Mouse (Mus musculus): ENCODE measurements at regions not wholly inside any gene's neighbourhood (a gene's known extent, or its start where the extent isn't known, plus 50 kb on each side); places are given as distances from the start of the nearest gene placed in this dataset.
A peak's percentile ranks its signal among the peaks of the same experiment; 100 is the strongest.

GRCm38 (mm10) chr5:35221451-35222305, 56.4 kb upstream of the Adra2c start:
- no peak for DNase-seq (ENCODE audit: low spot score in 2 of 2)

GRCm38 (mm10) chr5:35216271-35216670, 61.8 kb upstream of the Adra2c start:
- no peak for DNase-seq (ENCODE audit: low spot score in 2 of 2)

DNA sequence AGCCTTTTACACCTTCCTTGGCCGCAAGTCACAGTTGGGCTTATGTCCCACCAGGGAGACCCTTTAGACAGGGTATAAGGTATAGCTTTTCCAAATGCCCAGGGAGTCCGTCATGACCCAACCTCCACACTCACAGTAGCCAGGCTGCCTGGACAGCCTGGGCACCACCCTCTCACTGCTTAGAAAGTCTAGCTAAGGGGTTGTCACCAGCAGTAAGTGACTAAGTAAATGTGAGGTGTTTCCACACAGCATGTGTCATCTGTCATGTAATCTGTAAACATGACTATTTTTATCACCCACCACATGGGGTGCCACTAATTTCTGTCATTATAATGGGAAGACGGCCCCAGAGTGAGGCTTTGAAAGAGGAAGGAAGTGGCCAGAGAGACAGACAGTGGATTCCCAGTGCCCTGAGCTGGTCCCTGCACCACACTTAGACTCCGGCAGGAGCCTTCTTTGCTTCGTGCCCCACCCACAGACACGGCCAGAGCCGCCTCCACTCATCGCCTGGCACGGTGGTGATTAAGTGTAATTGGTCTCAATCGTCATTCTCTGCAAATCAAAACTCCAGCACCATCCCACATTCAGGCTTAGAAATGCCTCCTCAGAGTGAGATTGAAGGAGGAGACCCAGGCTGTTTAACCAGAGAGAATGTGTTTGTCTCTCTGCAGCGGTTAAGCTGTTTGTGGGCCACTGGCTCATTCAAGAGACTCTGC, 62.5 kb upstream of the Adra2c start:
- DNase-seq (ENCODE audit: low spot score in 2 of 2) = no peak

GRCm38 (mm10) chr5:35215007-35215406, 63.1 kb upstream of the Adra2c start:
- DNase-seq (ENCODE audit: low spot score in 2 of 2) = no peak

GRCm38 (mm10) chr5:35209348-35209747, 68.8 kb upstream of the Adra2c start:
- no peak for DNase-seq (ENCODE audit: low spot score in 2 of 2)

- no peak for DNase-seq (ENCODE audit: low spot score in 2 of 2)
Measured at GRCm38 (mm10) chr5:35204049-35204448, 74.1 kb upstream of the Adra2c start.

GRCm38 (mm10) chr5:35198468-35198867, 79.7 kb upstream of the Adra2c start:
- no peak for DNase-seq (ENCODE audit: low spot score in 2 of 2)

DNA sequence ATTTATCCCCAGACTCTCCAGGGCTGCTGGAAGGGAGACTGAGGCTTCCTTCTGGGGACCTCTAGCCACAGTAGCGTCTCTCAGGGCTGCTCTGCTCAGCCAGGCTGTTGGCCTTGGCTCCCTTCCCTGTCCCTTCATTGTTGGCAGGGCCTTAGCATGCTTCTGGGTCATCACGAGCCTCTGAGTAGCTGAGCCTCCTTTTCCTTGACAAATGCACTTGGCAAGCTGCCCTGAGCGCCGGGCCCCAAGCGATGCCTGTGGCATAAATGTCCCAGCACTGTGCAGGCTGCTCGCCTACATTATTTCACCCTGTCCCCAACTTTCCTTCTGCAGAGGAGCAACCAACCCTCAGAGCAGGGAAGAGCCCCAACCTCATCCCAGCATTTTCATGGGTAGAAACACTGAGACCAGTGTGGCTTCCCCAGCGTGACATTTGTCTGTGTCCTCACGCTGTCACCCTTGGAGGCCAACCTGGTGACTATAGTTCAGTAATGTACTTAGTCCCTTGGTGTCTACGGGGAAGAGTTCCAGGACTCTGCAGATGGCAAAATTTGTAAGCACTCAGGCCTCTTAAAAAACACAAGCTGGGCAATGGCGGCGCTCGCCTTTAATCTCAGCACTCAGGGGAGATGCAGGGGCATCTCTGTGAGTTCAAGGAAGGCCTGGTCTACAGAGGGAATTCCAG, 83.7 kb upstream of the Lrpap1 start:
- peak; percentile 26 to 49 for DNase-seq (ENCODE audit: low spot score in 2 of 2)

GRCm38 (mm10) chr5:35185826-35186225, 80.3 kb upstream of the Lrpap1 start:
- no peak for DNase-seq (ENCODE audit: low spot score in 2 of 2)

DNA sequence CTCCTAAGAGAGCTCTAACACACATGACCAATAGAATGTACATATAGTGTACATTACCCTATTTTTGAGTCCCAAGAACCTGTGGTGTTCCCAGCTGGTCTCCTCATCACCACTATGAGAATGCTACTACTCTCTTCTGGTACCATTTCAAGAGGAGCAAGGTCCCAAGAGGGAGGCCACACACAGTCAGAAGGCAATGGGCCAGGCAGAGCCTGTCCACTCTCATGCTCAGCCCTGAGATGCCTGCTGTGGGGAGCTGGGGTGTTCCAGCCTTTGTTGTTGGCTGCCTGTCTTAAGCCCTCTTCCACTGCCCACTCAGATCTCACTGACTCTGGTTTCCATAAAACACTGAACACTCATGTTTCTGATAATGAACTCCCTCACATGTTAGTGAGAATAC, 79.7 kb upstream of the Lrpap1 start:
- no peak for DNase-seq (ENCODE audit: low spot score in 2 of 2)

- DNase-seq (ENCODE audit: low spot score in 2 of 2) = no peak
Measured at GRCm38 (mm10) chr5:35183418-35183817, 77.9 kb upstream of the Lrpap1 start.

DNA sequence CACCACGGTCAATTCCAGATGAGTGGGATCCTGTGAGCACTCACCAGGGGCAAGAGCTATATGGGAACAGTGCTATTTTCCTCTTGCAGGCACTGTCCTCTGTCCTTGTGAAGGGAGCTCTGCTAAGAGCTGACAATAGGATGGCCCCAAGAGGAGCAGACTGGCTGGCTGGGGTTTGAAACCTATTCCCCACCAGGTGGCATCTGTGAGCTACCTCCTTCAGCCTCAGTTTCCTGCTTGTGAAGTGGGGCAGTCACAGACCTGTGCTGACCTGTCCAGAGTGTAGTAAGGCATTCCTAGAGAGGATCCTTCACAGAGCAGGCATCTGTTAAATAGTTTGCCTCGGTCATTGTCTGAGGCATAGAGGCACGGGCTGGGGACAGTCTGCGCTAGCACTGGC, 71.8 kb upstream of the Lrpap1 start:
- DNase-seq (ENCODE audit: low spot score in 2 of 2) = no peak

GRCm38 (mm10) chr5:35176112-35176848, 70.7 kb upstream of the Lrpap1 start:
- no peak for DNase-seq (ENCODE audit: low spot score in 2 of 2)

DNA sequence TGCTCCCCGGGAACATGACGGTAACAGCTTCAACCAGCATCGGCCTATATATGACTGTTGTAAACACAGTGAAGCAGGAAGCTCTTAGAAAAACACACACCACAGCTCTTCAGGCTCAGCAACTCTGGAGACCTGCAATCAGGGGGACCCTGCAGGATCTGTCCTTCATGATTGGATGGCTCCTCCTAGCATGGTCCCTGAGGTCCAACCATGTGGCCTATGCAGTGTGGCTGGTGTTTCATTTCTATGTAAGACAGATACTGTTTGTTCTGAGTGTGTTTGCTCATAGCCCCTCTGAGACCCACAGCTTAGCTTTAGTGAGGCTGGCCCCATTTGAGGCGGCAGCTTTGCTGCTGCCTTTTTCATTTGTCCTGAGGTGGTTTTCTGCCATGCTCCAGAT, 68.8 kb upstream of the Lrpap1 start:
- no peak for DNase-seq (ENCODE audit: low spot score in 2 of 2)

DNA sequence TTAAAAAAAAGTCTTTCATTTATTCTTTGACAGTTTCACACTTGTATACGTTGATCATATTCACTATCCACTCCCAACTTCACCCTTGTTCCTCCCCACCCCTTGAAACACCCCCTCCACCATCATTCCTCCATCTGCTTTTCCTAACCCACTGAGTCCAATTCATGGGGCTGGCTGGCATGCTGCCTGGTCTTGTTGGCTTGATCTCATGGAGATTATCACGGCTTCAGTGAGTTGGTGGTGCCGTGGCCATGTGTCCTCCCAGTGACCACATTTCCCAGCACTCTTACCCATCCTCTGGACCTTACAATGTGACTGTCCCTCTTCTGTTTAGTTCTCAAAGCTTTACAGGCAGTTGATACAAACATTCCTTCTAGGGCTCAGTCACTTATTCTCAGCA, 65.8 kb upstream of the Lrpap1 start:
- no peak for DNase-seq (ENCODE audit: low spot score in 2 of 2)

GRCm38 (mm10) chr5:35170369-35171130, 65.0 kb upstream of the Lrpap1 start:
- DNase-seq (ENCODE audit: low spot score in 2 of 2) = no peak

- no peak for DNase-seq (ENCODE audit: low spot score in 2 of 2)
Measured at GRCm38 (mm10) chr5:35169614-35170293, 64.2 kb upstream of the Lrpap1 start.

DNA sequence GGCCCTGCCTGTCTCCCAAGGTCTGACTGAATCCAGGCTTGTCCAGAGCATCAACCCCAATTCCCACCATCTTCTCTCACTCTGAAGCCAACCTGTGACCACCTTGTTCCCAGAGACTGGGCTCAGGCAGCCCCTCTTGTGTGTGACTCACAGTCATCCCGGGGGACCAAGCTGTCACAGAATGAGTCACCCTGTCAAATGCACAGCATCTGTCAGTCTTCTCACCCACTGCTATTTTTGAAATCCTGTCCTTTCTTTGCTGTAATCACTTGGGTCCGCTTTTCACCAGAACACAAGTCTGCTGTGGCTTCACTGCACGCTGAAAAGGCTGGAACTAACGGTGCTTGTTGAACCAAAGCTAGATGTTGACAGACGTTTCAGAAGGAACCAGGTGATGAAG, 63.3 kb upstream of the Lrpap1 start:
- DNase-seq (ENCODE audit: low spot score in 2 of 2) = no peak

DNA sequence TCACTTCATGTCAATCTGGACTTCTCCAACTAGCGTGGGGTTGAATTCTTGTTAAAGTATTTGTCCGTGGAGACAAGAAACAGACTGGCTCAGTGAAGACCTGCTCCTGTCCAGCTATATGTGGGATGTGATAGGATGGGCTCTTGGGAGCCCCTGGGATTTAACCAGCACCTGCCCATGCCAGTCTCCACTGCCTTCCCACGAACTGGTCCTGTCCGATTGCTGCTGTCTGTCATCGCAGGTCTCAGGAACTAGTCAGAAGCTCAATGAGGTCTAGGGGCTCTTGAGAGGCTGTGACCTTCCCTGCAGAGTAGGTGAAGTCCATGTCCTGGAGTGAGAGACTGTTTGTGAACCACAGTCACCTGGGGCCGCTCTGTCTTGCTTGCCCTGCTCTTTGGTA, 62.8 kb upstream of the Lrpap1 start:
- no peak for DNase-seq (ENCODE audit: low spot score in 2 of 2)

GRCm38 (mm10) chr5:35165993-35166392, 60.4 kb upstream of the Lrpap1 start:
- DNase-seq (ENCODE audit: low spot score in 2 of 2) = no peak

Data from gastrocnemius, adult 8-10 months (tissue).